Mouse (Mus musculus) bone marrow, adult 2 months (tissue): Measurements from ENCODE around the gene Inf2.

Source experiments
- CTCF ChIP-seq: fragments of 200-500 bp; IDR thresholded peaks from 2 replicates; pipeline ENCODE4 v1.5.1; 2011; ENCODE audit warnings: low read length, control low read depth; ENCODE audit not compliant: control insufficient read depth, insufficient read depth
- POLR2A ChIP-seq: fragments of 200-500 bp; IDR thresholded peaks from 2 replicates; pipeline ENCODE4 v1.6.1; 2011; ENCODE audit warnings: low read depth, mild to moderate bottlenecking, control low read depth, low read length, borderline replicate concordance; ENCODE audit not compliant: control insufficient read depth

DNA sequence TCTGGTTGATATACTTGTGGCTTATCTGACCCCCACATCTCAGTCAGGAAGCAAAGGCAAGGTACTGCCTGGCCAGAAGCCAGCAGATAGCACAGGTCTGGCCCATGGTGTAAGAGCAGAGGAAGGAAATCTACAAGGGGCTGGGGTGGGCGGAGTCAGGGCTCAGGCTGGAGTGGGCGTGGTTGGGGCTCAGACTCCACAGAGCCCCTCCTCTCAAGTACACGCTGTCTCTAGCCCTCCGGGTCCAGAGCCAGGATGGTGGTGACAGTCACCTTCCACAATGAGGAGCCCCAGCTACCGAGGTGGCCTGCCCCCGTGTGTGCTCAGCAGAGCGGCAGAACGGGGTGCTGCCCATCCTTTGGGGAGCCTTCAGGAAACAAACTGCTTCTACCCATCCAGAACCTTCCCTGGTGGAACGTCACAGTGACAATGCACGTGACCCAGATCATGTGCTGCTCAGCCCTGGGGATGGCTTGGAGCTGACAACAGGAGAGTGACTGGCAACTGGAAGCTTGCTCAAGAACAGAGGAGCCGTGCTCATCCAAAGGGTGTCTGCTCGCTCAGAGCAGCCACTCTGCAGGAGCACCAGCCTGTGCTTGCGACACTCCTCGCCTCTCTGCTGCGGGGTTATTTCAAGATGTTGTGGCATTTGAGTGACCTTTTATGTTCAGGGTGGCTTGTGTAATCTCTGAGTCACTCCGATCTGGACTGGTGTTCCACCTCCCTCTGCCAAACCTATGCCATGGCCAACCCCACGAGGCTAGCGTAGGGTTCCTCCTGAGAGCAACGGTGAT lies 40.5 kb downstream of the Inf2 start:
- TF ChIP-seq CTCF (no peak), POLR2A (peak; percentile 46; the same call in 1 of the 2 replicates)
